Comparison of ENCODE assay signal across 10 mouse cellular contexts in the genomic region with DNA sequence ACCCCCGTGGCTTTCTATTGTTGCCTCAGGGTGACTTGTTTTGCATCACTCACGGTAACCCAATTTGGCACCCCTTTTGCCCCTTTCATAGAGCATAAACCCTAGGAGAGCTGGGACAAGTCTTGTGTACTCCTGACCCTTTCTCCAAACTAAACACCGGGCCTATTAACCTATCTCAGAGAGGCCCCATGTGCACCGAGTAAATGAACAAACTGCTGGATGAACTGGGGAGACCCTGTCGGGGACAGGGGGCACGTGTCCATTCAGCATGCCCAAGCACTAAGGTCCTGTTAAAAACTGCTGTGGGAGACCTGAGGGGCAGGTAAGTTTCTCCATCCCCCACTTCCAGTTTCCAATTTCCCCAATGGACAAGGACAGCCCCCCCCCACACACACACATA. TPM values are rescaled to one million over a fixed set of nuclear protein-coding genes. Genes with fewer than 3 reads are reported as not detected.
A peak's percentile ranks its signal among the peaks of the same experiment; 100 is the strongest.
DNase-seq lines count a peak whose midpoint lies in the region; ATAC-seq and TF ChIP-seq lines count a peak whose summit lies in the region.
"Had no signal": no experiment of that assay in that cellular context is flagged by ENCODE, and none has a peak within 500 bp of the region (broad histone marks: within the 10 kb centered on the region; RNA-seq: fewer than 3 reads in every experiment).

No protein-coding gene starts in this region.

- no peaks in the 10 kb centered on the region; the same call in 1 of the 2 replicates for H3K36me3 ChIP-seq in lung, embryonic 14.5 days (ENCODE audit: insufficient read depth)
- peaks cover 3% of the 10 kb centered on the region; the same call in 1 of the 2 replicates for H3K36me3 ChIP-seq in heart, embryonic 16.5 days (ENCODE audit: control insufficient read depth, insufficient read depth)
- H3K36me3 ChIP-seq in limb, embryonic 12.5 days, result peaks cover 13% of the 10 kb centered on the region; the same call in 1 of the 2 replicates

- WGBS in lung, embryonic 14.5 days, result 28% methylated on average over 6 of the region's 6 CpGs
- 51% methylated on average over 6 of the region's 6 CpGs for WGBS in heart, embryonic 16.5 days
- WGBS in limb, embryonic 12.5 days, result 36% methylated on average over 6 of the region's 6 CpGs
- 34% methylated on average over 6 of the region's 6 CpGs for WGBS in olfactory bulb, adult 2 months

- peak overlapping the region; percentile 47 for H3K4me3 ChIP-seq in lung, embryonic 14.5 days (ENCODE audit: low read depth, low read length)
- peak overlapping the region; percentile 66 for H3K4me3 ChIP-seq in heart, embryonic 16.5 days (ENCODE audit: low read length)
- H3K4me3 ChIP-seq in limb, embryonic 12.5 days (replicated peaks), result peak overlapping the region; percentile 60
- peak overlapping the region; percentile 33; the same call in 1 of the 2 replicates for H3K4me3 ChIP-seq in olfactory bulb, adult 2 months (ENCODE audit: insufficient read depth, low read depth, low read length)

- no peaks in the 10 kb centered on the region for H3K4me1 ChIP-seq in lung, embryonic 14.5 days (ENCODE audit: insufficient read depth)
- peaks cover 9% of the 10 kb centered on the region for H3K4me1 ChIP-seq in heart, embryonic 16.5 days (ENCODE audit: control insufficient read depth, insufficient read depth, low read length)
- peaks cover 12% of the 10 kb centered on the region; the same call in 1 of the 2 replicates for H3K4me1 ChIP-seq in limb, embryonic 12.5 days (replicated peaks)
- peaks cover 9% of the 10 kb centered on the region; the same call in 1 of the 2 replicates for H3K4me1 ChIP-seq in olfactory bulb, adult 2 months (ENCODE audit: control insufficient read depth, insufficient read depth, low read length)

- no peak for DNase-seq in lung, embryonic 14.5 days
- DNase-seq in lung, postnatal 4 days, result no peak
- DNase-seq in retina, postnatal 1 day, result no peak
- no peak for DNase-seq in layer of hippocampus, adult 9-11 months
- DNase-seq in cerebellum, postnatal 36 days, result no peak
- DNase-seq: right cerebral cortex, postnatal 14 days had no signal

- no peak for TF ChIP-seq CTCF in lung, embryonic 14.5 days (IDR thresholded peaks at IDR 0.05; ENCODE audit: low read depth)
- no peak for TF ChIP-seq CTCF in olfactory bulb, adult 2 months (IDR thresholded peaks at IDR 0.05; ENCODE audit: insufficient read depth, low read depth, low read length)

- H3K9me3 ChIP-seq in lung, embryonic 14.5 days (ENCODE audit: low read depth, low read length), result no peaks in the 10 kb centered on the region
- H3K9me3 ChIP-seq in heart, embryonic 16.5 days (replicated peaks; ENCODE audit: control insufficient read depth, low read length), result no peaks in the 10 kb centered on the region
- no peaks in the 10 kb centered on the region for H3K9me3 ChIP-seq in limb, embryonic 12.5 days

- no peak overlapping the region for H3K27ac ChIP-seq in lung, embryonic 14.5 days (ENCODE audit: low read depth)
- no peak overlapping the region for H3K27ac ChIP-seq in heart, embryonic 16.5 days (ENCODE audit: low read length)
- H3K27ac ChIP-seq in limb, embryonic 12.5 days, result no peak overlapping the region
- H3K27ac ChIP-seq in olfactory bulb, adult 2 months (ENCODE audit: insufficient read depth, low read depth, low read length), result no peak overlapping the region

- H3K9ac ChIP-seq in lung, embryonic 14.5 days, result no peak overlapping the region; the same call in 1 of the 2 replicates
- peak overlapping the region; percentile 74 for H3K9ac ChIP-seq in heart, embryonic 16.5 days (ENCODE audit: low read length)
- peak overlapping the region; percentile 66; the same call in 1 of the 2 replicates for H3K9ac ChIP-seq in limb, embryonic 12.5 days (replicated peaks)

- H3K27me3 ChIP-seq in lung, embryonic 14.5 days (ENCODE audit: insufficient read depth, low read length), result no peaks in the 10 kb centered on the region
- H3K27me3 ChIP-seq in heart, embryonic 16.5 days (ENCODE audit: control insufficient read depth, insufficient read depth, low read length), result no peaks in the 10 kb centered on the region
- 0 out of 2 replicates have a peak, but pooled peaks cover 1% of the 10 kb centered on the region for H3K27me3 ChIP-seq in limb, embryonic 12.5 days

- no peak for ATAC-seq in lung, embryonic 14.5 days (ENCODE audit: insufficient read depth)
- ATAC-seq in heart, embryonic 16.5 days (replicated peaks; ENCODE audit: extremely low read depth, insufficient read depth, low FRiP score), result no peak
- ATAC-seq in limb, embryonic 12.5 days (ENCODE audit: insufficient number of reproducible peaks, insufficient read depth, low FRiP score, low TSS enrichment, low read depth), result no peak
- ATAC-seq: Patski had no signal

- peak overlapping the region; percentile 72 for H3K4me2 ChIP-seq in lung, embryonic 14.5 days
- H3K4me2 ChIP-seq in heart, embryonic 16.5 days (ENCODE audit: low read depth, low read length), result peak overlapping the region; percentile 81
- peak overlapping the region; percentile 80 for H3K4me2 ChIP-seq in limb, embryonic 12.5 days

- TF ChIP-seq POLR2A in olfactory bulb, adult 2 months (IDR thresholded peaks at IDR 0.05; ENCODE audit: insufficient read depth, low read depth, low read length), result no peak

RNA-seq across cellular contexts. Expression of a gene that starts 1.0 kb away (rescaled TPM):
- polyA plus RNA-seq in lung, embryonic 14.5 days (2014; fragmentation: Nextera tagmentation; extraction: Ambion mirVana), result 37.9 and 43.2 TPM in 2 replicates
- polyA plus RNA-seq in heart, embryonic 16.5 days (2015; fragmentation: Nextera tagmentation; extraction: Ambion mirVana), result 70.5 and 70.6 TPM in 2 replicates
- 27.4 and 29.9 TPM in 2 replicates for polyA plus RNA-seq in limb, embryonic 12.5 days (2016; fragmentation: Nextera tagmentation; extraction: Ambion mirVana)
- not detected in 2 replicates for polyA plus RNA-seq in olfactory bulb, adult 2 months (2012; ENCODE audit: insufficient read depth, insufficient read length, low replicate concordance, missing spikeins)

RNA-seq across cellular contexts. Expression of a gene that starts 16.5 kb away (rescaled TPM):
- polyA plus RNA-seq in lung, embryonic 14.5 days (2014; fragmentation: Nextera tagmentation; extraction: Ambion mirVana), result 1.9 and 2.7 TPM in 2 replicates
- 4.2 and 4.3 TPM in 2 replicates for polyA plus RNA-seq in heart, embryonic 16.5 days (2015; fragmentation: Nextera tagmentation; extraction: Ambion mirVana)
- 3.0 and 3.7 TPM in 2 replicates for polyA plus RNA-seq in limb, embryonic 12.5 days (2016; fragmentation: Nextera tagmentation; extraction: Ambion mirVana)
- polyA plus RNA-seq in olfactory bulb, adult 2 months (2012; ENCODE audit: insufficient read depth, insufficient read length, low replicate concordance, missing spikeins), result not detected in 2 replicates

RNA-seq across cellular contexts. Expression of a gene that starts 32.8 kb away (rescaled TPM):
- polyA plus RNA-seq in lung, embryonic 14.5 days (2014; fragmentation: Nextera tagmentation; extraction: Ambion mirVana), result 77.2 and 82.0 TPM in 2 replicates
- polyA plus RNA-seq in heart, embryonic 16.5 days (2015; fragmentation: Nextera tagmentation; extraction: Ambion mirVana), result 50.0 and 57.9 TPM in 2 replicates
- polyA plus RNA-seq in limb, embryonic 12.5 days (2016; fragmentation: Nextera tagmentation; extraction: Ambion mirVana), result 85.6 and 85.7 TPM in 2 replicates
- not detected in 2 replicates for polyA plus RNA-seq in olfactory bulb, adult 2 months (2012; ENCODE audit: insufficient read depth, insufficient read length, low replicate concordance, missing spikeins)

RNA-seq across cellular contexts. Expression of a gene that starts 35.9 kb away (rescaled TPM):
- 8.8 and 11.0 TPM in 2 replicates for polyA plus RNA-seq in lung, embryonic 14.5 days (2014; fragmentation: Nextera tagmentation; extraction: Ambion mirVana)
- polyA plus RNA-seq in heart, embryonic 16.5 days (2015; fragmentation: Nextera tagmentation; extraction: Ambion mirVana), result 13.0 and 13.1 TPM in 2 replicates
- polyA plus RNA-seq in limb, embryonic 12.5 days (2016; fragmentation: Nextera tagmentation; extraction: Ambion mirVana), result 11.2 and 11.4 TPM in 2 replicates
- polyA plus RNA-seq in olfactory bulb, adult 2 months (2012; ENCODE audit: insufficient read depth, insufficient read length, low replicate concordance, missing spikeins), result not detected in 2 replicates

RNA-seq across cellular contexts. Expression of a gene that starts 36.0 kb away (rescaled TPM):
- polyA plus RNA-seq in lung, embryonic 14.5 days (2014; fragmentation: Nextera tagmentation; extraction: Ambion mirVana), result 0.14 TPM in 1 of 2 replicates, not detected in the other
- 0.17 and 0.22 TPM in 2 replicates for polyA plus RNA-seq in heart, embryonic 16.5 days (2015; fragmentation: Nextera tagmentation; extraction: Ambion mirVana)
- polyA plus RNA-seq in limb, embryonic 12.5 days (2016; fragmentation: Nextera tagmentation; extraction: Ambion mirVana), result 0.15 and 0.18 TPM in 2 replicates
- polyA plus RNA-seq in olfactory bulb, adult 2 months (2012; ENCODE audit: insufficient read depth, insufficient read length, low replicate concordance, missing spikeins), result not detected in 2 replicates

Comparison
In these comparisons a context has a peak if more than half of its experiments do, and no peak if none do; other contexts are left out.
1. RNA of a gene that starts 32.8 kb away (polyA plus RNA-seq): 85.6 to 85.7 TPM in limb, embryonic 12.5 days, 77.2 to 82.0 TPM in lung, embryonic 14.5 days and 50.0 to 57.9 TPM in heart, embryonic 16.5 days; not detected in olfactory bulb, adult 2 months; every median in the first group is over 10 times any median in the second.
2. Peak in every context shown above with its lines, with median percentiles within 50 percentile points of each other: H3K4me2 ChIP-seq and H3K4me3 ChIP-seq.